Mouse (Mus musculus) heart, adult 18-20 months (tissue): Measurements from ENCODE around the gene Arl13a. TPM values are rescaled to one million over a fixed set of nuclear protein-coding genes. Genes with fewer than 3 reads are reported as not detected.

Source experiments
- total RNA-seq, 2 experiments: library from RNA; stranded (reverse); gene quantifications; 2 replicates each; pipeline ENCODE4 v1.2.3; 2021

Gene Arl13a
- total RNA-seq, 2 experiments from 2014 or later: not detected

Other genes with a start within 250 kb of the Arl13a start
- 1 to 10 TPM; 1.7 to 2.2 TPM for gene Sytl4, start 205.7 kb upstream of the Arl13a start, total RNA-seq
- gene Cstf2, start 128.3 kb upstream of the Arl13a start, total RNA-seq: 10 to 100 TPM; 10.7 to 11.2 TPM
- 1 to 10 TPM in 1 of 2 experiments, under 1 TPM in 1; 0.87 to 2.3 TPM for gene Xkrx, start 25.4 kb upstream of the Arl13a start, total RNA-seq
- under 1 TPM in 1 of 2 experiments, not detected in 1; 0.57 TPM for gene Nox1, start 34.5 kb downstream of the Arl13a start, total RNA-seq
- gene Trmt2b, start 89.5 kb downstream of the Arl13a start, total RNA-seq: 10 to 100 TPM; 40.0 to 55.0 TPM
- gene Tmem35a, start 107.7 kb downstream of the Arl13a start, total RNA-seq: 1 to 10 TPM; 2.1 to 2.2 TPM
- under 1 TPM; 0.30 to 0.64 TPM for gene Cenpi, start 120.6 kb downstream of the Arl13a start, total RNA-seq
- under 1 TPM; 0.37 to 0.49 TPM for gene Drp2, start 217.1 kb downstream of the Arl13a start, total RNA-seq